Mouse (Mus musculus): ENCODE data around the gene Fndc3a. TPM values are rescaled to one million over a fixed set of nuclear protein-coding genes. Genes with fewer than 3 reads are reported as not detected.

Gene Fndc3a
- polyA plus RNA-seq, 1 experiment from 2014 or later, result 29.0 TPM

- Histone ChIP-seq H3K4me1 (ENCODE audit: control insufficient read depth, insufficient read depth, low read length) (no peaks in the 10 kb centered on the region), H3K9ac (ENCODE audit: low read length) (no peak overlapping the region), H3K36me3 (ENCODE audit: control insufficient read depth, insufficient read depth, low read length) (peaks cover 12% of the 10 kb centered on the region; the same call in 1 of the 2 replicates), H3K27me3 (ENCODE audit: control insufficient read depth, insufficient read depth, low read length) (no peaks in the 10 kb centered on the region), H3K4me3 (replicated peaks; ENCODE audit: low read length) (no peak overlapping the region), H3K27ac (ENCODE audit: low read length) (no peak overlapping the region), H3K9me3 (replicated peaks; ENCODE audit: control insufficient read depth, low read length) (no peaks in the 10 kb centered on the region), H3K4me2 (ENCODE audit: low read depth, low read length) (no peak overlapping the region)
- WGBS, result 91% methylated on average over 7 of the region's 7 CpGs
- ATAC-seq (ENCODE audit: insufficient read depth, low FRiP score), result no peak
Measured at GRCm38 (mm10) chr14:72594191-72594590, 115.6 kb downstream of the Fndc3a start.

GRCm38 (mm10) chr14:72589415-72589814 is 120.4 kb downstream of the Fndc3a start:
- no peak for ATAC-seq (ENCODE audit: insufficient read depth, low FRiP score)
- Histone ChIP-seq H3K9ac (ENCODE audit: low read length) (no peak overlapping the region), H3K4me1 (ENCODE audit: control insufficient read depth, insufficient read depth, low read length) (no peaks in the 10 kb centered on the region), H3K27me3 (ENCODE audit: control insufficient read depth, insufficient read depth, low read length) (no peaks in the 10 kb centered on the region), H3K27ac (ENCODE audit: low read length) (no peak overlapping the region), H3K9me3 (replicated peaks; ENCODE audit: control insufficient read depth, low read length) (no peaks in the 10 kb centered on the region), H3K4me3 (replicated peaks; ENCODE audit: low read length) (no peak overlapping the region), H3K4me2 (ENCODE audit: low read depth, low read length) (no peak overlapping the region), H3K36me3 (ENCODE audit: control insufficient read depth, insufficient read depth, low read length) (peaks cover 17% of the 10 kb centered on the region; the same call in 1 of the 2 replicates)
- WGBS, result 96% methylated on average over 4 of the region's 4 CpGs

GRCm38 (mm10) chr14:72582979-72583378 is 126.8 kb downstream of the Fndc3a start:
- Histone ChIP-seq H3K27ac (ENCODE audit: low read length) (no peak overlapping the region), H3K4me3 (replicated peaks; ENCODE audit: low read length) (no peak overlapping the region), H3K36me3 (ENCODE audit: control insufficient read depth, insufficient read depth, low read length) (peaks cover 3% of the 10 kb centered on the region; the same call in 1 of the 2 replicates), H3K9me3 (replicated peaks; ENCODE audit: control insufficient read depth, low read length) (no peaks in the 10 kb centered on the region), H3K27me3 (ENCODE audit: control insufficient read depth, insufficient read depth, low read length) (no peaks in the 10 kb centered on the region), H3K4me1 (ENCODE audit: control insufficient read depth, insufficient read depth, low read length) (no peaks in the 10 kb centered on the region), H3K4me2 (ENCODE audit: low read depth, low read length) (no peak overlapping the region), H3K9ac (ENCODE audit: low read length) (no peak overlapping the region)
- 89% methylated on average over 6 of the region's 6 CpGs for WGBS
- ATAC-seq (ENCODE audit: insufficient read depth, low FRiP score), result no peak

- no peak for ATAC-seq (ENCODE audit: insufficient read depth, low FRiP score)
- peaks cover 5% of the 10 kb centered on the region; the same call in 1 of the 2 replicates for H3K36me3 ChIP-seq (ENCODE audit: control insufficient read depth, insufficient read depth, low read length)
- H3K4me3 ChIP-seq (replicated peaks; ENCODE audit: low read length), result no peak overlapping the region
- H3K27ac ChIP-seq (ENCODE audit: low read length), result no peak overlapping the region
- H3K4me2 ChIP-seq (ENCODE audit: low read depth, low read length), result no peak overlapping the region
- H3K9me3 ChIP-seq (replicated peaks; ENCODE audit: control insufficient read depth, low read length), result no peaks in the 10 kb centered on the region
- no peaks in the 10 kb centered on the region for H3K4me1 ChIP-seq (ENCODE audit: control insufficient read depth, insufficient read depth, low read length)
- 85% methylated on average over 3 of the region's 3 CpGs for WGBS
- no peak overlapping the region for H3K9ac ChIP-seq (ENCODE audit: low read length)
- no peaks in the 10 kb centered on the region for H3K27me3 ChIP-seq (ENCODE audit: control insufficient read depth, insufficient read depth, low read length)
Measured at GRCm38 (mm10) chr14:72580991-72581390, 128.8 kb downstream of the Fndc3a start.

- no peak overlapping the region for H3K4me2 ChIP-seq (ENCODE audit: low read depth, low read length)
- H3K27ac ChIP-seq (ENCODE audit: low read length), result no peak overlapping the region
- H3K4me3 ChIP-seq (replicated peaks; ENCODE audit: low read length), result no peak overlapping the region
- no peak for ATAC-seq (ENCODE audit: insufficient read depth, low FRiP score)
- WGBS, result 93% methylated on average over 3 of the region's 3 CpGs
- peaks cover 16% of the 10 kb centered on the region for H3K36me3 ChIP-seq (ENCODE audit: control insufficient read depth, insufficient read depth, low read length)
- no peaks in the 10 kb centered on the region for H3K27me3 ChIP-seq (ENCODE audit: control insufficient read depth, insufficient read depth, low read length)
- H3K4me1 ChIP-seq (ENCODE audit: control insufficient read depth, insufficient read depth, low read length), result no peaks in the 10 kb centered on the region
- H3K9ac ChIP-seq (ENCODE audit: low read length), result no peak overlapping the region
- H3K9me3 ChIP-seq (replicated peaks; ENCODE audit: control insufficient read depth, low read length), result no peaks in the 10 kb centered on the region
Measured at GRCm38 (mm10) chr14:72576283-72576682, 133.5 kb downstream of the Fndc3a start.

GRCm38 (mm10) chr14:72563941-72564340 is 145.9 kb downstream of the Fndc3a start:
- no peak for ATAC-seq (ENCODE audit: insufficient read depth, low FRiP score)
- no peaks in the 10 kb centered on the region for H3K27me3 ChIP-seq (ENCODE audit: control insufficient read depth, insufficient read depth, low read length)
- no peaks in the 10 kb centered on the region for H3K4me1 ChIP-seq (ENCODE audit: control insufficient read depth, insufficient read depth, low read length)
- peaks cover 19% of the 10 kb centered on the region for H3K36me3 ChIP-seq (ENCODE audit: control insufficient read depth, insufficient read depth, low read length)
- no peaks in the 10 kb centered on the region for H3K9me3 ChIP-seq (replicated peaks; ENCODE audit: control insufficient read depth, low read length)
- H3K27ac ChIP-seq (ENCODE audit: low read length), result no peak overlapping the region
- 83% methylated on average over 1 of the region's 1 CpGs for whole genome bisulfite sequencing
- no peak overlapping the region for H3K4me2 ChIP-seq (ENCODE audit: low read depth, low read length)
- no peak overlapping the region for H3K4me3 ChIP-seq (replicated peaks; ENCODE audit: low read length)
- no peak overlapping the region for H3K9ac ChIP-seq (ENCODE audit: low read length)

- Histone ChIP-seq H3K27me3 (ENCODE audit: control insufficient read depth, insufficient read depth, low read length) (no peaks in the 10 kb centered on the region), H3K4me1 (ENCODE audit: control insufficient read depth, insufficient read depth, low read length) (no peaks in the 10 kb centered on the region), H3K4me2 (ENCODE audit: low read depth, low read length) (no peak overlapping the region), H3K4me3 (replicated peaks; ENCODE audit: low read length) (no peak overlapping the region), H3K9ac (ENCODE audit: low read length) (no peak overlapping the region), H3K9me3 (replicated peaks; ENCODE audit: control insufficient read depth, low read length) (no peaks in the 10 kb centered on the region), H3K36me3 (ENCODE audit: control insufficient read depth, insufficient read depth, low read length) (peaks cover 19% of the 10 kb centered on the region), H3K27ac (ENCODE audit: low read length) (no peak overlapping the region)
- ATAC-seq (ENCODE audit: insufficient read depth, low FRiP score), result no peak
- WGBS, result 69% methylated on average over 5 of the region's 5 CpGs
Measured at GRCm38 (mm10) chr14:72558795-72559194, 151.0 kb downstream of the Fndc3a start.

- ATAC-seq (ENCODE audit: insufficient read depth, low FRiP score), result no peak
- Histone ChIP-seq H3K4me2 (ENCODE audit: low read depth, low read length) (no peak overlapping the region), H3K36me3 (ENCODE audit: control insufficient read depth, insufficient read depth, low read length) (peaks cover 14% of the 10 kb centered on the region), H3K4me1 (ENCODE audit: control insufficient read depth, insufficient read depth, low read length) (no peaks in the 10 kb centered on the region), H3K9me3 (replicated peaks; ENCODE audit: control insufficient read depth, low read length) (no peaks in the 10 kb centered on the region), H3K27me3 (ENCODE audit: control insufficient read depth, insufficient read depth, low read length) (no peaks in the 10 kb centered on the region), H3K9ac (ENCODE audit: low read length) (no peak overlapping the region), H3K27ac (ENCODE audit: low read length) (no peak overlapping the region), H3K4me3 (replicated peaks; ENCODE audit: low read length) (no peak overlapping the region)
- 77% methylated on average over 1 of the region's 1 CpGs for WGBS
Measured at GRCm38 (mm10) chr14:72555846-72556245, 154.0 kb downstream of the Fndc3a start.

- H3K4me2 ChIP-seq (ENCODE audit: low read depth, low read length), result no peak overlapping the region
- 87% methylated on average over 5 of the region's 5 CpGs for WGBS
- no peaks in the 10 kb centered on the region; the same call in 1 of the 2 replicates for H3K36me3 ChIP-seq (ENCODE audit: control insufficient read depth, insufficient read depth, low read length)
- H3K4me1 ChIP-seq (ENCODE audit: control insufficient read depth, insufficient read depth, low read length), result peaks cover 9% of the 10 kb centered on the region; the same call in 1 of the 2 replicates
- no peak for ATAC-seq (ENCODE audit: insufficient read depth, low FRiP score)
- no peak overlapping the region for H3K4me3 ChIP-seq (replicated peaks; ENCODE audit: low read length)
- H3K9ac ChIP-seq (ENCODE audit: low read length), result no peak overlapping the region
- no peak overlapping the region for H3K27ac ChIP-seq (ENCODE audit: low read length)
- peaks cover 12% of the 10 kb centered on the region for H3K27me3 ChIP-seq (ENCODE audit: control insufficient read depth, insufficient read depth, low read length)
- H3K9me3 ChIP-seq (replicated peaks; ENCODE audit: control insufficient read depth, low read length), result no peaks in the 10 kb centered on the region
Measured at GRCm38 (mm10) chr14:72536392-72537017, 173.3 kb downstream of the Fndc3a start.

Measured in stomach, embryonic 16.5 days (tissue).